Mouse (Mus musculus) cerebellum, adult 2 months (tissue): Measurements from ENCODE around the gene Sema5b.

Source experiments
- CTCF ChIP-seq: fragments of 200-500 bp; IDR thresholded peaks from 2 replicates; pipeline ENCODE4 v1.5.1; 2011; ENCODE audit warnings: low read depth, mild to moderate bottlenecking, control low read depth, low read length, moderate library complexity, borderline replicate concordance; ENCODE audit not compliant: insufficient read depth
- POLR2A ChIP-seq: fragments of 200-500 bp; IDR thresholded peaks from 2 replicates; pipeline ENCODE4 v1.6.1; 2011; ENCODE audit warnings: low read length, control low read depth, borderline replicate concordance; ENCODE audit not compliant: insufficient read depth

- TF ChIP-seq CTCF (no peak), POLR2A (no peak)
Measured at GRCm38 (mm10) chr16:35691606-35692005, 150.7 kb downstream of the Sema5b start.
